Mouse (Mus musculus): ENCODE measurements around the gene Gabpb2.

GRCm38 (mm10) chr3:95141474-95141873 lies 76.2 kb downstream of the Gabpb2 start:
- no peak for TF ChIP-seq POLR2A (IDR thresholded peaks at IDR 0.05; ENCODE audit: low read depth, low read length)
- TF ChIP-seq CTCF (IDR thresholded peaks at IDR 0.05; ENCODE audit: borderline replicate concordance, insufficient read depth, low read length), result no peak

Measured in embryonic fibroblast, embryonic 13.5 days (primary cell).